Mouse (Mus musculus) ES-Bruce4 (cell line): ENCODE results near the gene Mov10.

Source experiments
- CTCF ChIP-seq: IDR thresholded peaks from one replicate; pipeline ENCODE4 v1.8.1; 2011; ENCODE audit warnings: low read depth, low read length
- EP300 ChIP-seq: IDR thresholded peaks from 2 replicates; pipeline ENCODE4 v1.6.1; 2011; ENCODE audit warnings: low read depth, low read length; ENCODE audit not compliant: insufficient read depth

- TF ChIP-seq EP300 = no peak
- TF ChIP-seq CTCF = no peak
These were observed 37.7 kb upstream of the Mov10 start for GRCm38 (mm10) chr3:104856106-104856505.
